Mouse (Mus musculus): ENCODE measurements around the gene Rcl1.

Rcl1 gene

GRCm38 (mm10) chr19:29112662-29113061, 11.5 kb downstream of the Rcl1 start:
- no peak for DNase-seq (ENCODE audit: low spot score in 2 of 2)

- no peak for DNase-seq (ENCODE audit: low spot score in 2 of 2)
These were observed 12.8 kb downstream of the Rcl1 start for GRCm38 (mm10) chr19:29113746-29114649.

DNA sequence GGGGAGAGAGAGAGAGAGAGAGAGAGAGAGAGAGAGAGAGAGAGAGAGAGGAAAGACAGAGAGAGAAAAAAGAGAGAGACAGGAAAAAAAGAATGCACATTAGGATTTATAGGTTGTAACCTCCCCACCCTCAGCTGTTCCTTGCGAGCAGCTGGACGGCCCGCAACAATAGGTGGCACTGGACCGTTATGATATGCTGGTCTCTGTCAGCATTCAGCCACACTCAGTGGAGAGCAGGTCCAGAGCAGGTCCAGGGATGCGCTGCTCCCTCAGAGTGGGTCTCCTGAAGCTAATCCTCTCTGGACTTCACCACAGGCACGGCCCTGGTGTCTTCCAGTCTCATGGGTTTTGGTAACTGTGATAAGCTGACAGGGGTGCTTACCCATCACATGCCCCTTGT, 15.6 kb downstream of the Rcl1 start:
- no peak for DNase-seq (ENCODE audit: low spot score in 2 of 2)

- no peak for DNase-seq (ENCODE audit: low spot score in 2 of 2)
These were observed 17.0 kb downstream of the Rcl1 start for GRCm38 (mm10) chr19:29118196-29118595.

DNA sequence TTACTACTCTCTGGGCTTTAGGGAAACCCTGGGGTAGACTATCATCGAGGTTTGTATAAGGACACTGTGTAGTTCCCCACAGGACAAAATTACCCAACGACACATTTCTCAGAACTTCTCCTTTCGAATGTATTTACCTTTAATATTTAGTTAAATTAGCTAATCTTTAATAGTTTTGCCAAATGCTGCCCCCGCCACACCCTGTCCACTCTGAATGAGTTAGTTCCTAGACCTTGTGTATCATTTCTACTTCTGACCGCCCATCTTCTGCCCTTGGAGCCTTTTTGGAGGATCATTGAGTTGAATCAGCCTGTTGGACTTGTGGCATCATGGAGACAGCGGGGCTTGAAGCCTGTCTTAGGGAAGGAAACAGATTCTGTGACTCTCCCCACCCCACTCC, 19.1 kb downstream of the Rcl1 start:
- no peak for DNase-seq (ENCODE audit: low spot score in 2 of 2)

DNA sequence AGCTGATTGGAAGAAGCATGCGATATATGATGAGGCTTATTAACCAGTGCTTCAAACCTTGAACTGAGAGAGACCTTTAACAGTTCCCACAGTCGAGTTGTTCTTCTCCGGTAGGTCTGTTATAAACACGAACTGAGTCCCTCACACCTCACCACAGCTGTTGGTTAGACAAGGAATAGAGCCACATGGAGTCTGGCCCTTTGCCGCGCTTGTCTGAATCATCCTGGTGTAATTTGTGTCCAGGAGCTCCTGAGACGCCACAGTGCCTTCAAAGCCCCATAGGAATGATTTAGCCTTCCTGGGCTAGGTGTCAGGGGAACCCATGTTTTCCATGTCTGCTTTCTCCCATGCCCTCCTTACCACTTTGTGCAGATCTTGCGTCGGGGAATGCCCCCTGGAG, 20.2 kb downstream of the Rcl1 start:
- DNase-seq (ENCODE audit: low spot score in 2 of 2): no peak

GRCm38 (mm10) chr19:29124886-29125585, 23.9 kb downstream of the Rcl1 start:
- DNase-seq (ENCODE audit: low spot score in 2 of 2): no peak

- DNase-seq (ENCODE audit: low spot score in 2 of 2): no peak
These were observed 25.3 kb downstream of the Rcl1 start for GRCm38 (mm10) chr19:29126347-29127015.

DNA sequence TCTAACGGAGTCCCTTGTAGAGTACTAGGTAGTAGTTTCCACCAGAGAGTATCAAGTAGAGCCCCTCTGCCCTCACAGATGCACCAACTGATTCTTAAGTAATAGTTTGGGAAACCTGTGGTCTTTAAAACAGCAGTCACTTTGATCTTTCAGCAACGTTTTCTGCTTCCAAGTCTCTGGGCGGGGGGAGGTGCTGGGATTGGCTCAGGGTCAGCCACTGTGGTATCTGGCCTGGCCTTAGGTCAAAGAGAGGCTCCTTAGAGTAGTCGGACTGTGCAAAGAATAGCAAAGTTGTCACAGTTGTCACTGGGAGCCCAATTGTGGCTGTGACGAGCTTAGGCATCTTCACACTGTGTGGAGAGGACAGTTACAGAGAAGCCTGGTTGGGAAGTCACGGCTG, 26.2 kb downstream of the Rcl1 start:
- DNase-seq (ENCODE audit: low spot score in 2 of 2): no peak

DNA sequence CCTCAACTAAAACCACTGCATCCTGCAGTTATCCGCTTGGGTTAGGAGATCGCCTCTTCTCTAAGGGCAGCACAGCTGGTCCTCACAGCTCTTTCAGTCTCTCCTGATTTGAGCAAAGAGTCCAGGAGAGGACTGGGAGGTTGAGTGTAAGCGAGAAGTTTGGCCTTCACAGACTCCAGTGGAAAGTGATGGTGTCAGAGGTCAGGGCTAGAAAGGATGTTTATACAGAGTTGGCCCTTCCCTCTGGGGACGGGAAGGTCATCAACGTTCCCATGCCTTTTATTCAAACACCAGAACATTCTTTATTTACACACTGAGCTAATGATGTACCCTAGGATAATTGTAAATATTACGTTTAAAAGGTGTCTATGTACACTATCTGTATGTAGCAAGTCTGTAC, 27.0 kb downstream of the Rcl1 start:
- no peak for DNase-seq (ENCODE audit: low spot score in 2 of 2)

- no peak for DNase-seq (ENCODE audit: low spot score in 2 of 2)
These were observed 28.4 kb downstream of the Rcl1 start for GRCm38 (mm10) chr19:29129551-29129950.

- DNase-seq (ENCODE audit: low spot score in 2 of 2): no peak
These were observed 30.0 kb downstream of the Rcl1 start for GRCm38 (mm10) chr19:29131171-29131570.

GRCm38 (mm10) chr19:29134293-29134692, 33.1 kb downstream of the Rcl1 start:
- no peak for DNase-seq (ENCODE audit: low spot score in 2 of 2)

DNA sequence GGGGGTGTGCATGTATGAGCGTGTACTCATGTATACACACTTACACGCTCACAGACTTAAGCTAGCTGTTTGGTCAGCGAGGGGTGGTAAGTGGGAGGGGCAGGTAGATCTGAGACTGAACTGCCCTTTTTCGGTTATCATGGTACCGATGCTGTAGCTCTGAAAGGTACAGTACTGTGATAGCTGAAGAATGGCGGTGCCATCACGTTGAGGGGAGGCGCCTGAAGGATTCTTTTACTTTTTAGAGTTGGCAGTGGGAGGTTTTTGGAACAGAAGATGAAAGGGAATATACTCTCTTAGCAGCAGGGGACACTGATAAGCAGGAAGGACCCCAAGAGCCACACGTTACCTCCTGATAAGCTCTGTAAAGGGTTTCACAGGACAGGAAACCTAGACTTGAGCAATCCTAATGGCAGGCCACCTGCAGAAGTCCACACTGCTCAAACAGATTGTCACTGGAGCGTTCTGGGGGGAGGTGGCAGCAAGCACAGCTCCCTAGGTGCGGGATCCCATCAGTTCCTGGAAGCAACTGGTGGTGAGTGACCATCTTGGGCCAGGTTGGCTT, 34.1 kb downstream of the Rcl1 start:
- DNase-seq (ENCODE audit: low spot score in 2 of 2): no peak

GRCm38 (mm10) chr19:29138546-29139270, 37.5 kb downstream of the Rcl1 start:
- no peak for DNase-seq (ENCODE audit: low spot score in 2 of 2)

- no peak for DNase-seq (ENCODE audit: low spot score in 2 of 2)
These were observed 38.7 kb downstream of the Rcl1 start for GRCm38 (mm10) chr19:29139699-29140456.

DNA sequence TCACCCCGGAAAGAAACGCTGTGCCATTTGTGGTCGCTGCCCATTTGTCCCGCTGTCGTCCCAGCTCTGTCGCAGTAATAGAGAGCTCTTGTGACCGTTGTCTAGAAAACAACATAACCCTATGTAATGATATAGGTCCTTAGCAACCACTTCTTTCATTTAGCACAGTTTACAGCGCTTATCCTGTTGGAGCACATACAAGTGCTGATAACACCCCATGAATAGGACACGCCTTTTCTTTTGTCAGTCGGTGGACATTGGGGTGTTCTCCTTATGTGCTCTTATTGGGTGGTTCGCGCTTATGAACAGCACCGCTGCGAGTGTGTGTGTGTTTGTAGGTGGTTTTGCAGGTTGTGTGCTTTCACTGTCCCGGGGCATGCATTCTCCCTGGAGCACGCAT, 39.8 kb downstream of the Rcl1 start:
- no peak for DNase-seq (ENCODE audit: low spot score in 2 of 2)

DNA sequence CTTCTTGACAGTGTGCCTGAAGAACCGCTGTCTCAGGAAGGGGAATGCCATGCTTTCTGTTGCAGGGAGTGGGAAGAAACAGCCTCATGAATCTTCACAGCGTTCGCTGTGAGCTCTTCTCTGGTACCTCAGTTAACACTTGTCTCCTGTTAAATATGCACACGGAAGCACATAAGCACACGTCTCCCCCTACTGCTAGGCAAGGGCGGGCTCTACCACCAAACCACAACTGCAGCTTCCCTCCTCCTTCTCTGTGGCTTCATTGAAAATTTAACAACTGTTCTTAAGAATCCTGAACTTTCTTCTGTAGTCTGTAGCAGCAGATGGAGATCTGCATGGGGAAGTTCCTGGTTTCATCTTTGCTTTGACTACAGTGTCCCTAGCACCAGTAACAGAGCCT, 41.1 kb downstream of the Rcl1 start:
- no peak for DNase-seq (ENCODE audit: low spot score in 2 of 2)

GRCm38 (mm10) chr19:29145421-29145820, 44.2 kb downstream of the Rcl1 start:
- no peak for DNase-seq (ENCODE audit: low spot score in 2 of 2)

GRCm38 (mm10) chr19:29146820-29147219, 45.6 kb downstream of the Rcl1 start:
- no peak for DNase-seq (ENCODE audit: low spot score in 2 of 2)

DNA sequence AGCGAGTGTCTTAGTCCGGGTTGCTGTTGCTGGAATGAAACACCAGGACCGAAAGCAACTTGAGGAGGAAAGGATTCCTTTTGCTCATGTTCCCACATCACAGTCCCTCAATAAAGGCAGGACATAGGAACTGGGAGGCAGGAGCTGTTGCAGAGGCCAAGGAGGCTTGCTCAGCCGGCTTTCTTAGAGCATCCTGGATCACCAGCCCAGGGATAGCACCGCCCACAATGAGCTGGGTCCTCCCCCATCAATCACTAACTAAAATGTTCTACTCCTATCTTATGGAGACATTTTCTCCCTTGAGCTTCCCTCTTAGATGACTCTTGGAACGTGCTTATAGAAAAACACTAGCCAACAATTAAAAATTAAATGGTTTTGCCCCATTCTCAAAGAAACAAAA, 48.4 kb downstream of the Rcl1 start:
- no peak for DNase-seq (ENCODE audit: low spot score in 2 of 2)
